Mouse (Mus musculus) midbrain, embryonic 15.5 days (tissue): ENCODE data around the gene Clrn1. TPM values are rescaled to one million over a fixed set of nuclear protein-coding genes. Genes with fewer than 3 reads are reported as not detected.

Experiments used
- ATAC-seq: fragments of 200-750 bp; cut with Nextera tagmentation; replicated peaks from 2 replicates; pipeline ENCODE4 v1.8.0; 2017; ENCODE audit warnings: moderate TSS enrichment
- H3K27ac ChIP-seq: fragments of 300-500 bp; sonication (generic); 2 replicates; pipeline ENCODE4 v1.5.1; 2015; ENCODE audit warnings: mild to moderate bottlenecking, inconsistent platforms
- H3K27me3 ChIP-seq: fragments of 300-500 bp; sonication (generic); replicated peaks from 2 replicates; pipeline ENCODE4 v1.6.1; 2015; ENCODE audit warnings: inconsistent platforms
- H3K36me3 ChIP-seq: fragments of 300-500 bp; sonication (generic); replicated peaks from 2 replicates; pipeline ENCODE4 v1.6.1; 2015; ENCODE audit warnings: inconsistent platforms
- H3K4me1 ChIP-seq: fragments of 300-500 bp; sonication (generic); 2 replicates; pipeline ENCODE4 v1.6.1; 2015; ENCODE audit warnings: inconsistent platforms
- H3K4me2 ChIP-seq: fragments of 300-500 bp; sonication (generic); 2 replicates; pipeline ENCODE4 v1.6.1; 2015; ENCODE audit warnings: inconsistent platforms, mild to moderate bottlenecking, moderate library complexity
- H3K4me3 ChIP-seq: fragments of 300-500 bp; sonication (generic); 2 replicates; pipeline ENCODE4 v1.5.1; 2015; ENCODE audit warnings: mild to moderate bottlenecking, inconsistent platforms
- H3K9ac ChIP-seq: fragments of 300-500 bp; sonication (generic); 2 replicates; pipeline ENCODE4 v1.6.1; 2015; ENCODE audit warnings: mild to moderate bottlenecking, inconsistent platforms
- H3K9me3 ChIP-seq: fragments of 300-500 bp; sonication (generic); 2 replicates; pipeline ENCODE4 v1.6.1; 2016; ENCODE audit warnings: inconsistent platforms
- WGBS: fragments of 180-500 bp; shearing (Covaris S2); methylation state at CpG from one replicate; pipeline ENCODE4 v1.1.7; 2015; ENCODE audit warnings: mixed read lengths; 5-methylcytosine and 5-hydroxymethylcytosine counted together
- polyA plus RNA-seq: library from polyadenylated mRNA; unstranded; fragments of >200 nt; fragmentation: Nextera tagmentation; extraction: Ambion mirVana; gene quantifications from 2 replicates; pipeline ENCODE4 v1.2.1, GENCODE M21; 2015

The Clrn1 gene
- polyA plus RNA-seq, 1 experiment from 2014 or later: 0.34 TPM

GRCm38 (mm10) chr3:58828366-58829153 is 56.6 kb downstream of the Clrn1 start:
- H3K4me2 ChIP-seq: no peak overlapping the region
- H3K4me3 ChIP-seq: no peak overlapping the region
- no peaks in the 10 kb centered on the region for H3K9me3 ChIP-seq
- ATAC-seq: no peak; the same call in 1 of the 2 replicates
- H3K4me1 ChIP-seq: no peaks in the 10 kb centered on the region
- no peak overlapping the region for H3K9ac ChIP-seq
- 76% methylated on average over 14 of the region's 14 CpGs for WGBS
- H3K27me3 ChIP-seq: peaks cover 11% of the 10 kb centered on the region
- H3K36me3 ChIP-seq: no peaks in the 10 kb centered on the region
- H3K27ac ChIP-seq: no peak overlapping the region

DNA sequence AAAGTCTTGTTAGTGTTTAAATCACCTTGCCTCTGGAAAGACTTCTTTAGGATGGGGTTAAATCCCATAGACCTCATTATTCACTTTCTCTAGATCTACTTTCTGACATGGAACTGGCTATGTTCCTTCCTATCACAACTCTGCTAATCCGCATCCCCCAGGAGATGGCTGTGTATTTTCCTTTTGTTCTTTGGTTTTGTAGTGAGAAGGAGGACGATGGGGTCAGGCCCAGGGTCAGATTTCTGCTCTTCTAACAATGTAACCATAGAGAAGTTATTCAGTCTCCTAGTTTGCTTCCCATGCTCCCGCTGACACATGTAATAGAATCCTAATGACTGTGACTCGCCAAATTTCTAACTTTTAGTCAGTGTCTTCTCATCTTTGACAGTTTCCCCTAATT is 58.9 kb downstream of the Clrn1 start:
- no peak overlapping the region for H3K4me3 ChIP-seq
- H3K9ac ChIP-seq: no peak overlapping the region
- no peaks in the 10 kb centered on the region for H3K4me1 ChIP-seq
- ATAC-seq: no peak
- H3K9me3 ChIP-seq: no peaks in the 10 kb centered on the region
- 7% methylated on average over 4 of the region's 4 CpGs for WGBS
- H3K27me3 ChIP-seq: peaks cover 11% of the 10 kb centered on the region
- H3K27ac ChIP-seq: no peak overlapping the region
- H3K4me2 ChIP-seq: no peak overlapping the region
- H3K36me3 ChIP-seq: no peaks in the 10 kb centered on the region

- ATAC-seq: no peak
- Histone ChIP-seq H3K4me3 (no peak within 1 kb of the TSS), H3K4me1 (no peaks in the 10 kb centered on the region), H3K9me3 (no peaks in the 10 kb centered on the region), H3K4me2 (no peak within 1 kb of the TSS), H3K9ac (no peak within 1 kb of the TSS), H3K27ac (no peak within 1 kb of the TSS), H3K27me3 (peaks cover 3% of the 10 kb centered on the region), H3K36me3 (no peaks in the 10 kb centered on the region)
- WGBS: 63% methylated on average over 4 of the region's 4 CpGs
These were observed 62.9 kb downstream of the Clrn1 start, which contains the start of gene Mindy4b-ps for GRCm38 (mm10) chr3:58822211-58822610. TSS of gene Mindy4b-ps (minus strand) at chr3:58822311.

DNA sequence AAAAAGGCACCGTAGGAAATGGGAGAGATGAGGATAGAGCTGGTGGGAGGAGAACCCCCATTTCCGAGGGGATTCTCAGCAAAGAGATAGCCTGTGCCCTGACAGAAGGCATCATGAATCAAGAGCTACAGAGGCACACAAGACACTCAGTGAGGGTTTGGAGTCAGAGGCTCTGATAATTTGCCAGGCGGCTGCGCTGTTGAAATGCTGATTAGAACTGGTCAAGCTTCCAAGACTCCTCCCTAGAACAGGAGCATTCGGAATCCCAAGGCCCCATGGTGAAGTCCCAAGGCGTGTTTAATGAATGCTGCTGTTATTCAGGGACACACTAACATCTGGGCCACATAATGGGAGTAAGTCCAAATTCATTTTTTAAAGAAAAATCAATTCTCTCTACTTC is 67.8 kb downstream of the Clrn1 start:
- Histone ChIP-seq H3K4me1 (no peaks in the 10 kb centered on the region), H3K27me3 (peaks cover 3% of the 10 kb centered on the region), H3K9ac (no peak overlapping the region), H3K27ac (no peak overlapping the region), H3K9me3 (no peaks in the 10 kb centered on the region), H3K36me3 (no peaks in the 10 kb centered on the region), H3K4me3 (no peak overlapping the region), H3K4me2 (no peak overlapping the region)
- WGBS: 25% methylated on average over 6 of the region's 6 CpGs
- peak; percentile 31; the same call in 1 of the 2 replicates for ATAC-seq

- no peak overlapping the region for H3K9ac ChIP-seq
- WGBS: 91% methylated on average over 3 of the region's 3 CpGs
- H3K4me2 ChIP-seq: no peak overlapping the region
- no peak overlapping the region for H3K27ac ChIP-seq
- H3K4me1 ChIP-seq: 0 out of 2 replicates have a peak, but pooled peaks cover 2% of the 10 kb centered on the region
- ATAC-seq: no peak
- H3K9me3 ChIP-seq: no peaks in the 10 kb centered on the region
- no peaks in the 10 kb centered on the region for H3K36me3 ChIP-seq
- no peak overlapping the region for H3K4me3 ChIP-seq
- no peaks in the 10 kb centered on the region; the same call in 1 of the 2 replicates for H3K27me3 ChIP-seq
These were observed 70.9 kb downstream of the Clrn1 start for GRCm38 (mm10) chr3:58814191-58814590.

GRCm38 (mm10) chr3:58810353-58810752 is 74.8 kb downstream of the Clrn1 start:
- no peak overlapping the region for H3K4me3 ChIP-seq
- WGBS: 69% methylated on average over 11 of the region's 11 CpGs
- no peaks in the 10 kb centered on the region; the same call in 1 of the 2 replicates for H3K27me3 ChIP-seq
- 0 out of 2 replicates have a peak, but pooled peaks cover 3% of the 10 kb centered on the region for H3K4me1 ChIP-seq
- no peak for ATAC-seq
- H3K27ac ChIP-seq: no peak overlapping the region
- no peaks in the 10 kb centered on the region for H3K36me3 ChIP-seq
- H3K4me2 ChIP-seq: no peak overlapping the region
- no peak overlapping the region for H3K9ac ChIP-seq
- H3K9me3 ChIP-seq: no peaks in the 10 kb centered on the region

GRCm38 (mm10) chr3:58809111-58809915 is 75.8 kb downstream of the Clrn1 start:
- Histone ChIP-seq H3K4me3 (no peak overlapping the region), H3K4me1 (0 out of 2 replicates have a peak, but pooled peaks cover 3% of the 10 kb centered on the region), H3K27me3 (no peaks in the 10 kb centered on the region; the same call in 1 of the 2 replicates), H3K36me3 (no peaks in the 10 kb centered on the region), H3K27ac (peak overlapping the region; percentile 46), H3K9me3 (no peaks in the 10 kb centered on the region), H3K4me2 (no peak overlapping the region), H3K9ac (no peak overlapping the region)
- ATAC-seq: peak; percentile 77
- 23% methylated on average over 12 of the region's 12 CpGs for WGBS

- H3K9me3 ChIP-seq: no peaks in the 10 kb centered on the region
- H3K9ac ChIP-seq: no peak overlapping the region
- 94% methylated on average over 5 of the region's 5 CpGs for WGBS
- no peak; the same call in 1 of the 2 replicates for ATAC-seq
- 0 out of 2 replicates have a peak, but pooled peaks cover 3% of the 10 kb centered on the region for H3K4me1 ChIP-seq
- H3K4me2 ChIP-seq: no peak overlapping the region
- no peaks in the 10 kb centered on the region; the same call in 1 of the 2 replicates for H3K27me3 ChIP-seq
- no peak overlapping the region for H3K4me3 ChIP-seq
- H3K27ac ChIP-seq: peak overlapping the region; percentile 46; the same call in 1 of the 2 replicates
- no peaks in the 10 kb centered on the region for H3K36me3 ChIP-seq
These were observed 76.5 kb downstream of the Clrn1 start for GRCm38 (mm10) chr3:58808636-58809035.

GRCm38 (mm10) chr3:58804745-58805144 is 80.4 kb downstream of the Clrn1 start:
- Histone ChIP-seq H3K9me3 (no peaks in the 10 kb centered on the region), H3K4me3 (no peak overlapping the region), H3K4me1 (0 out of 2 replicates have a peak, but pooled peaks cover 3% of the 10 kb centered on the region), H3K36me3 (no peaks in the 10 kb centered on the region), H3K4me2 (no peak overlapping the region), H3K27me3 (no peaks in the 10 kb centered on the region), H3K9ac (no peak overlapping the region), H3K27ac (no peak overlapping the region)
- WGBS: 86% methylated on average over 6 of the region's 6 CpGs
- no peak for ATAC-seq

DNA sequence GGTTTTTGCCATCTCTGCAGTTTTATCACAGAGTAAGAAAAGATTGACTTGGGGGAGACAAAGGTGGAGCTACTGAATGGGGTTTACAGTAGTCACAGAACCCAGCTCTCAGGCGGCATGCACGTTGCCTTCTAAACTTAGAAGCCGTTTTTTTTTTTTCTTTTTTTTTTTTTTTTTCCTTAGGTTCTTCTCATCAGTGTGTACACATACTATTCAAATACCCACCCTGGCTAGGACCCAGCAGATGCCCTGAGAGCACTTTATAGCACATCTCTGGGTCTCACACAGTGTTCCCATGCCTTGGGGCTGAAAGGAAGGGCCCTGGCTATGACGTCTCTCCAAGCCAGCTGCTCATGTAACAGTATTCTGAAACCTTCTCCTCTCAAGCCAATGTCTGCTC is 86.5 kb downstream of the Clrn1 start:
- no peaks in the 10 kb centered on the region for H3K27me3 ChIP-seq
- peak; percentile 48; the same call in 1 of the 2 replicates for ATAC-seq
- 75% methylated on average over 4 of the region's 4 CpGs for WGBS
- no peak overlapping the region for H3K4me2 ChIP-seq
- no peaks in the 10 kb centered on the region for H3K9me3 ChIP-seq
- no peaks in the 10 kb centered on the region for H3K4me1 ChIP-seq
- H3K36me3 ChIP-seq: no peaks in the 10 kb centered on the region
- no peak overlapping the region for H3K27ac ChIP-seq
- H3K9ac ChIP-seq: no peak overlapping the region
- H3K4me3 ChIP-seq: no peak overlapping the region

DNA sequence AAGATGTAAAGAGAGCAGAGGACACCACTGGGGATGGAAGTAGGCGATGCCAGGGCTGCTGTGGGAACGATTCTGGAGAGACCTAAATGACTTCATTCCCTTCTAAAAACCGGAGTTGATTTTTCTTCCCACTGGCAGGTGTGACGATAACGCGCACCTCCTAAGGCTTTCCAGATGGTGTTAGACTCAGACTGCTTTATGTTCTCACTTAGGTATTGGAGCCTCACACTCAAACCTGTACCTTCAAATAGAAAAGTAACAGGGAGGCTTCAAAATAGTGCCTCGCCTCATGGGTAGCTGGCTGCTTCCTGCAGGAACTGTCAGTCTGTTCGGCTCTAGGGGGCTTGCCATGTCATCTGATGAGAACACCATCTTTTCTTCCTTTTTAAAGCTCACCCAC is 86.9 kb downstream of the Clrn1 start:
- WGBS: 71% methylated on average over 8 of the region's 8 CpGs
- H3K36me3 ChIP-seq: no peaks in the 10 kb centered on the region
- no peaks in the 10 kb centered on the region for H3K4me1 ChIP-seq
- no peaks in the 10 kb centered on the region for H3K27me3 ChIP-seq
- H3K9me3 ChIP-seq: no peaks in the 10 kb centered on the region
- peak; percentile 20; the same call in 1 of the 2 replicates for ATAC-seq
- no peak overlapping the region for H3K27ac ChIP-seq
- H3K9ac ChIP-seq: no peak overlapping the region
- no peak overlapping the region for H3K4me3 ChIP-seq
- H3K4me2 ChIP-seq: no peak overlapping the region
